ENCODE assay signal across 7 mouse cellular contexts in the genomic region with DNA sequence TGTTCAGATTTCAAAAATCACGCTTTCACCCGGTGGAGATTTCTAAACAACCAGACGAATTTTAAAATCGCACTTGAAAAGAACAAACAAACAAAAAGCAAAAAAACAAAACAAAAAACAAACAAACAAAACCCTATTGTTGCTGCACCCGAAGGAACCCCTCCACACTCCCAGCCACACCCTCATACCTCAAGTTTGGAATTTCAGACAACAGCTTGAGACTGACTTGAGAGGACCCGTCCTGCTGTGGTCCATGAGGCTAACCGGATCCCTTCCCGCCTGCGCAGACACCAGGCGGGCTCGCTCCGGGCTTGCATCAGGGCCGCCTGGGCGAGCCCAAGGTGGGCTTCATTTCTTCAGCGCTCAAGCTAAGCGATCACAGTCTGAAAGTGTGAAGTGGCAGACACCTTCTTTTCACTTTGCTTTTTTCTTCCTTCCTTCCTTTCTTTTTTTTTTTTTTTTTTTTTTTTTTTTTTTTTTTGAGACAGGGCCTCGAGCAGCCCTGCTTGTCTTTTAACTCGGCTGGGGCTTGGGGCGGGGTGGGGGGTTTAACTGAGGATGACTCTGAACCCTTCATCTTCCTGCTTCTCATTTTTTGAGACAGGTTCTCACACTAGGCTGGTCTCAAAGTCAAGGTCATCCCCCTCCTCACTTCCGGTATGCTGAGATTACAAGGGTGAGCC. TPM values are rescaled to one million over a fixed set of nuclear protein-coding genes. Genes with fewer than 3 reads are reported as not detected.
A peak's percentile ranks its signal among the peaks of the same experiment; 100 is the strongest.
DNase-seq lines count a peak whose midpoint lies in the region; ATAC-seq and TF ChIP-seq lines count a peak whose summit lies in the region.

No protein-coding gene starts in this region.

- peaks cover 5% of the 10 kb centered on the region for H3K4me1 ChIP-seq in spleen, adult 2 months (ENCODE audit: control insufficient read depth, insufficient read depth, insufficient read length)
- H3K4me1 ChIP-seq in embryonic fibroblast, embryonic 13.5 days (ENCODE audit: control insufficient read depth, insufficient read depth, low read length), result no peaks in the 10 kb centered on the region
- H3K4me1 ChIP-seq in limb, embryonic 13.5 days, result peaks cover 27% of the 10 kb centered on the region
- H3K4me1 ChIP-seq in stomach, embryonic 16.5 days (ENCODE audit: control insufficient read depth, insufficient read depth, low read length), result peaks cover 10% of the 10 kb centered on the region

- peak overlapping the region; percentile 46; the same call in 1 of the 2 replicates for H3K4me3 ChIP-seq in spleen, adult 2 months (ENCODE audit: extremely low read depth, insufficient read depth, insufficient read length)
- peak overlapping the region; percentile 46; the same call in 1 of the 2 replicates for H3K4me3 ChIP-seq in embryonic fibroblast, embryonic 13.5 days (ENCODE audit: insufficient read depth, low read length)
- peak overlapping the region; percentile 36 for H3K4me3 ChIP-seq in limb, embryonic 13.5 days
- H3K4me3 ChIP-seq in stomach, embryonic 16.5 days (replicated peaks; ENCODE audit: low read length), result peak overlapping the region; percentile 46

- ATAC-seq in limb, embryonic 13.5 days (ENCODE audit: low FRiP score, low read depth), result no peak
- ATAC-seq in stomach, embryonic 16.5 days (ENCODE audit: insufficient read depth, low FRiP score), result no peak

- H3K9me3 ChIP-seq in limb, embryonic 13.5 days, result peaks cover under 1% of the 10 kb centered on the region; the same call in 1 of the 2 replicates
- no peaks in the 10 kb centered on the region for H3K9me3 ChIP-seq in stomach, embryonic 16.5 days (replicated peaks; ENCODE audit: control insufficient read depth, low read length)

- no peak overlapping the region for H3K9ac ChIP-seq in limb, embryonic 13.5 days
- peak overlapping the region; percentile 46 for H3K9ac ChIP-seq in stomach, embryonic 16.5 days (ENCODE audit: low read length)

- WGBS in spleen, adult 2 months, result 5% methylated on average over 20 of the region's 20 CpGs
- 2% methylated on average over 20 of the region's 20 CpGs for WGBS in limb, embryonic 13.5 days
- WGBS in stomach, embryonic 16.5 days, result 1% methylated on average over 20 of the region's 20 CpGs

- TF ChIP-seq CTCF in spleen, adult 2 months (IDR thresholded peaks at IDR 0.05; ENCODE audit: extremely low read depth, insufficient read depth, insufficient read length, insufficient replicate concordance), result no peak
- TF ChIP-seq CTCF in embryonic fibroblast, embryonic 13.5 days (IDR thresholded peaks at IDR 0.05; ENCODE audit: borderline replicate concordance, insufficient read depth, low read length), result no peak

- H3K4me2 ChIP-seq in limb, embryonic 13.5 days (replicated peaks), result peak overlapping the region; percentile 65
- H3K4me2 ChIP-seq in stomach, embryonic 16.5 days (ENCODE audit: low read depth, low read length), result peak overlapping the region; percentile 61

- H3K27me3 ChIP-seq in spleen, adult 2 months (ENCODE audit: control insufficient read depth, insufficient read depth, low read length), result peaks cover 16% of the 10 kb centered on the region
- peaks cover 71% of the 10 kb centered on the region for H3K27me3 ChIP-seq in limb, embryonic 13.5 days
- peaks cover 43% of the 10 kb centered on the region for H3K27me3 ChIP-seq in stomach, embryonic 16.5 days (ENCODE audit: control insufficient read depth, insufficient read depth, low read length)

- TF ChIP-seq POLR2A in spleen, adult 2 months (IDR thresholded peaks at IDR 0.05; ENCODE audit: low read depth, low read length), result no peak
- no peak for TF ChIP-seq POLR2A in embryonic fibroblast, embryonic 13.5 days (IDR thresholded peaks at IDR 0.05; ENCODE audit: low read depth, low read length)

- no peaks in the 10 kb centered on the region for H3K36me3 ChIP-seq in spleen, adult 2 months (ENCODE audit: control insufficient read depth, insufficient read depth, low read length)
- no peaks in the 10 kb centered on the region for H3K36me3 ChIP-seq in limb, embryonic 13.5 days
- no peaks in the 10 kb centered on the region for H3K36me3 ChIP-seq in stomach, embryonic 16.5 days (ENCODE audit: control insufficient read depth, insufficient read depth, low read length)

- H3K27ac ChIP-seq in spleen, adult 2 months (ENCODE audit: insufficient read depth, low read length), result no peak overlapping the region
- no peak overlapping the region for H3K27ac ChIP-seq in embryonic fibroblast, embryonic 13.5 days (ENCODE audit: insufficient read depth, low read length)
- H3K27ac ChIP-seq in limb, embryonic 13.5 days, result no peak overlapping the region
- H3K27ac ChIP-seq in stomach, embryonic 16.5 days (ENCODE audit: low read length), result no peak overlapping the region

- no peak for DNase-seq in spleen, adult 2 months (ENCODE audit: low read depth in 1 of 2, low spot score in 2 of 2)
- DNase-seq in spleen, postnatal 4 days (ENCODE audit: low spot score in 2 of 2), result no peak
- DNase-seq in testis, postnatal 10 days (ENCODE audit: low spot score), result no peak
- no peak for DNase-seq in thymus, postnatal 14 days

RNA-seq across cellular contexts. Expression of a gene that starts 11.0 kb away (rescaled TPM):
- 6.0 and 10.3 TPM in 2 replicates for polyA plus RNA-seq in spleen, adult 2 months (2012; rRNA removed)
- polyA plus RNA-seq in embryonic fibroblast, embryonic 13.5 days (2011; ENCODE audit: insufficient read length, low read depth, missing spikeins), result not detected in 2 replicates
- polyA plus RNA-seq in limb, embryonic 13.5 days (2015; fragmentation: Nextera tagmentation; extraction: Ambion mirVana), result 0.28 and 0.71 TPM in 2 replicates
- 0.06 and 0.09 TPM in 2 replicates for polyA plus RNA-seq in stomach, embryonic 16.5 days (2015; fragmentation: Nextera tagmentation; extraction: Ambion mirVana)

RNA-seq across cellular contexts. Expression of a gene that starts 17.0 kb away (rescaled TPM):
- 5.1 and 7.2 TPM in 2 replicates for polyA plus RNA-seq in spleen, adult 2 months (2012; rRNA removed)
- polyA plus RNA-seq in embryonic fibroblast, embryonic 13.5 days (2011; ENCODE audit: insufficient read length, low read depth, missing spikeins), result 85.1 and 111 TPM in 2 replicates
- polyA plus RNA-seq in limb, embryonic 13.5 days (2015; fragmentation: Nextera tagmentation; extraction: Ambion mirVana), result 52.0 and 56.0 TPM in 2 replicates
- polyA plus RNA-seq in stomach, embryonic 16.5 days (2015; fragmentation: Nextera tagmentation; extraction: Ambion mirVana), result 48.8 and 50.6 TPM in 2 replicates
